Comparison of ENCODE assay signal across 9 mouse cellular contexts in the genomic region with DNA sequence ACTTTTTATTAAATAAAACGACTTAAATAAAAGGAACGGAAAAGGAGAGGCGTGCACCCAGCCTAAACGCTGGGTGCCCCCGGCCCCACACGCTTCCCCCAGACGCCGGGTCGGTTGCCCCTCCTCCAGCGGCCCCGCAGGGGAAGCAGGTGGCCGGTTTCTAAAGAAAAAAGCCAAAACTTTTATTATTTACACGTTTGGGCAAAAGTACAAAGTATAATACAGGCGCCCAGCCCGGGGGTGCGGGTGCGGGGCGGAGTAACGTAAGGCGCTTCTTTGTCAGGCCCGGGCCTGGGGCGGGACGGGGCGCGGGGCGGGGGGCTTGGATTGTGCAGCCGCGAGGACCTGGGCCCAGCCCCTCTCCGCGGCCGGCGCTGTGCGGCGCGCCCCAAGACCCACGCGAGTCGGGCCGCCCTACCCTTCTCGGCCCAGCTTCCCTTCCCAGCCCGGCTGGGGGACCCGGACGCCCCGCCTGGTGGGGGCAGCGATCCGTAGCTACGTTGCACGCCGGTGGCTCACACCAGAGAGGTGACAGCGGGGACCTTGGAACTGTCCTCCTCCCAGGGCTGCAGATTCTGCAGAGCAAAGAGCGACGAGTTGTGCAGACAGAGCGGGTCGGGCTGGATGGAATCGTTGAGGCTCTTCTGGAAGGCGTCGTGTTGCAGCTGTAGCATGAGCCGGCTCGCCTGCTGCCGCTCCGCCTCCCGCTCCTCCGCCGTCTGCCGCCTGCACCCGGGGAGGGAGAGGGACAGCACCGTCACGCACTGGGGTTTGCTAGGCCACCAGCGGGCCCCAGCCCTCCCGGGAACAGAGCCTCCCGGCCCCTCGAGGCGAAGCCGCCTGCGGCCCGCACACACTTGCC. TPM values are rescaled to one million over a fixed set of nuclear protein-coding genes. Genes with fewer than 3 reads are reported as not detected.
DNase-seq lines count a peak whose midpoint lies in the region; ATAC-seq and TF ChIP-seq lines count a peak whose summit lies in the region.
"Had no signal": no experiment of that assay in that cellular context is flagged by ENCODE, and none has a peak within 500 bp of the region (broad histone marks: within the 10 kb centered on the region; RNA-seq: fewer than 3 reads in every experiment).

No protein-coding gene starts in this region.

- H3K27ac ChIP-seq in gastrocnemius, adult 2 months, result no peak overlapping the region
- 0 out of 2 replicates have a peak overlapping the region, but pooled peaks have one; percentile 11 for H3K27ac ChIP-seq in forebrain, embryonic 10.5 days
- no peak overlapping the region for H3K27ac ChIP-seq in intestine, embryonic 16.5 days (ENCODE audit: low read length)
- H3K27ac ChIP-seq in midbrain, embryonic 11.5 days (ENCODE audit: low read depth, low read length), result no peak overlapping the region

- DNase-seq in gastrocnemius, adult 2 months, result peak; percentile 35
- DNase-seq in gastrocnemius, adult 8-10 months (ENCODE audit: low spot score in 2 of 2), result no peak
- DNase-seq in R1 (ENCODE audit: low read depth, low spot score), result peak; percentile 66
- DNase-seq in forebrain, embryonic 10.5 days (ENCODE audit: extremely low spot score, low spot score), result peak; percentile 67
- peak; percentile 98 for DNase-seq in midbrain, embryonic 11.5 days (ENCODE audit: low spot score, missing footprints)
- no peak for DNase-seq in ovary, adult 18-20 months (ENCODE audit: low spot score)
- no peak for DNase-seq in right cerebral cortex, postnatal 10 days (ENCODE audit: low spot score in 2 of 2)

- peaks cover 8% of the 10 kb centered on the region for H3K9me3 ChIP-seq in forebrain, embryonic 10.5 days
- no peaks in the 10 kb centered on the region for H3K9me3 ChIP-seq in intestine, embryonic 16.5 days (ENCODE audit: control insufficient read depth, low read length)
- H3K9me3 ChIP-seq in midbrain, embryonic 11.5 days (ENCODE audit: control insufficient read depth, low read length), result no peaks in the 10 kb centered on the region; the same call in 1 of the 2 replicates

- peak overlapping the region; percentile 44 for H3K4me2 ChIP-seq in intestine, embryonic 16.5 days (ENCODE audit: low read depth, low read length)
- peak overlapping the region; percentile 52 for H3K4me2 ChIP-seq in midbrain, embryonic 11.5 days

- peak; percentile 71 for ATAC-seq in intestine, embryonic 16.5 days
- ATAC-seq in midbrain, embryonic 11.5 days (ENCODE audit: low FRiP score), result peak; percentile 31

- no peak overlapping the region for H3K9ac ChIP-seq in intestine, embryonic 16.5 days (ENCODE audit: low read depth, low read length)
- peak overlapping the region; percentile 30; the same call in 1 of the 2 replicates for H3K9ac ChIP-seq in midbrain, embryonic 11.5 days (ENCODE audit: low read length)

- H3K4me1 ChIP-seq in forebrain, embryonic 10.5 days, result peaks cover 68% of the 10 kb centered on the region
- peaks cover 25% of the 10 kb centered on the region for H3K4me1 ChIP-seq in intestine, embryonic 16.5 days (ENCODE audit: control insufficient read depth, insufficient read depth, low read length)
- peaks cover 33% of the 10 kb centered on the region for H3K4me1 ChIP-seq in midbrain, embryonic 11.5 days (ENCODE audit: control insufficient read depth, insufficient read depth, low read length)

- H3K27me3 ChIP-seq in forebrain, embryonic 10.5 days (ENCODE audit: poor library complexity, severe bottlenecking), result peaks cover 100% of the 10 kb centered on the region
- H3K27me3 ChIP-seq in intestine, embryonic 16.5 days (replicated peaks; ENCODE audit: control insufficient read depth, insufficient read depth, low read length), result peaks cover 96% of the 10 kb centered on the region
- peaks cover 96% of the 10 kb centered on the region for H3K27me3 ChIP-seq in midbrain, embryonic 11.5 days (ENCODE audit: control insufficient read depth, insufficient read depth, low read length)

- no peak for TF ChIP-seq CTCF in gastrocnemius, adult 2 months (IDR thresholded peaks at IDR 0.05)

- H3K36me3 ChIP-seq in forebrain, embryonic 10.5 days (replicated peaks), result no peaks in the 10 kb centered on the region
- no peaks in the 10 kb centered on the region for H3K36me3 ChIP-seq in intestine, embryonic 16.5 days (ENCODE audit: control insufficient read depth, insufficient read depth, low read length)
- H3K36me3 ChIP-seq in midbrain, embryonic 11.5 days (ENCODE audit: control insufficient read depth, insufficient read depth, low read length), result no peaks in the 10 kb centered on the region

- intact Hi-C loops in gastrocnemius, adult 2 months (cut with DNase I), result no loop called here

- under 1% methylated on average over 75 of the region's 76 CpGs for WGBS in forebrain, embryonic 10.5 days
- WGBS in intestine, embryonic 16.5 days, result under 1% methylated on average over 75 of the region's 76 CpGs
- WGBS in midbrain, embryonic 11.5 days, result under 1% methylated on average over 67 of the region's 76 CpGs

- peak overlapping the region; percentile 51 for H3K4me3 ChIP-seq in gastrocnemius, adult 2 months
- peak overlapping the region; percentile 48 for H3K4me3 ChIP-seq in forebrain, embryonic 10.5 days
- peak overlapping the region; percentile 36 for H3K4me3 ChIP-seq in intestine, embryonic 16.5 days (ENCODE audit: low read length)
- H3K4me3 ChIP-seq in midbrain, embryonic 11.5 days (ENCODE audit: low read depth, low read length), result peak overlapping the region; percentile 30

RNA-seq across cellular contexts. Expression of a gene that starts 2.4 kb away (rescaled TPM):
- total RNA-seq in gastrocnemius, adult 2 months (2021), result not detected
- not detected for total RNA-seq in gastrocnemius, adult 8-10 months (2022)
- not detected in 2 replicates for polyA plus RNA-seq in forebrain, embryonic 10.5 days (2016; fragmentation: Nextera tagmentation; extraction: Ambion mirVana)
- polyA plus RNA-seq in intestine, embryonic 16.5 days (2015; fragmentation: Nextera tagmentation; extraction: Ambion mirVana), result not detected in 2 replicates
- polyA plus RNA-seq in midbrain, embryonic 11.5 days (2014; fragmentation: Nextera tagmentation; extraction: Ambion mirVana), result 1.9 and 2.9 TPM in 2 replicates
- polyA plus RNA-seq: spleen, adult 2 months had no signal

RNA-seq across cellular contexts. Expression of a gene that starts 38.0 kb away (rescaled TPM):
- total RNA-seq in gastrocnemius, adult 2 months (2021), result 100 to 1,000 TPM; 129 to 144 TPM
- total RNA-seq in gastrocnemius, adult 8-10 months (2022), result 100 to 1,000 TPM; 118 to 161 (median 130) TPM
- 1,478 and 1,686 TPM in 2 replicates for polyA plus RNA-seq in forebrain, embryonic 10.5 days (2016; fragmentation: Nextera tagmentation; extraction: Ambion mirVana)
- 689 and 790 TPM in 2 replicates for polyA plus RNA-seq in intestine, embryonic 16.5 days (2015; fragmentation: Nextera tagmentation; extraction: Ambion mirVana)
- polyA plus RNA-seq in midbrain, embryonic 11.5 days (2014; fragmentation: Nextera tagmentation; extraction: Ambion mirVana), result 1,003 and 1,036 TPM in 2 replicates

RNA-seq across cellular contexts. Expression of a gene that starts 53.8 kb away (rescaled TPM):
- total RNA-seq in gastrocnemius, adult 2 months (2021), result 1 to 10 TPM in 1 of 2 experiments, under 1 TPM in 1; 0.89 to 2.5 TPM
- total RNA-seq in gastrocnemius, adult 8-10 months (2022), result 1 to 10 TPM in 2 of 4 experiments, under 1 TPM in 2; 0.54 to 2.1 (median 0.94) TPM
- 3.6 and 3.8 TPM in 2 replicates for polyA plus RNA-seq in forebrain, embryonic 10.5 days (2016; fragmentation: Nextera tagmentation; extraction: Ambion mirVana)
- polyA plus RNA-seq in intestine, embryonic 16.5 days (2015; fragmentation: Nextera tagmentation; extraction: Ambion mirVana), result 0.83 and 1.9 TPM in 2 replicates
- 3.9 and 5.2 TPM in 2 replicates for polyA plus RNA-seq in midbrain, embryonic 11.5 days (2014; fragmentation: Nextera tagmentation; extraction: Ambion mirVana)

Comparison
In these comparisons a context has a peak if more than half of its experiments do, and no peak if none do; other contexts are left out.
1. DNase-seq: peak in gastrocnemius, adult 2 months (single experiment), R1 (single experiment), forebrain, embryonic 10.5 days (single experiment) and midbrain, embryonic 11.5 days (single experiment); none in gastrocnemius, adult 8-10 months (0 of 2), ovary, adult 18-20 months (single experiment) and right cerebral cortex, postnatal 10 days (0 of 2).
2. Peak in every context shown above with its lines, with median percentiles within 50 percentile points of each other: H3K4me3 ChIP-seq.